Mouse (Mus musculus) myocyte (in vitro differentiated cells): ENCODE measurements around the gene Pcnp.

Experiments
- E2F4 ChIP-seq: IDR thresholded peaks from one replicate; pipeline ENCODE4 v1.6.1; 2011; ENCODE audit warnings: mild to moderate bottlenecking, control low read depth, moderate library complexity; ENCODE audit not compliant: insufficient read depth
- MAX ChIP-seq: IDR thresholded peaks from one replicate; pipeline ENCODE4 v1.6.1; 2011; ENCODE audit warnings: low read depth, mild to moderate bottlenecking, control low read depth
- MYOG ChIP-seq, 3 experiments: IDR thresholded peaks; one replicate each; pipeline ENCODE4 v1.6.1; 2011; ENCODE audit warnings: control low read depth in 2 of 3, low read depth in 2 of 3, mild to moderate bottlenecking in 2 of 3; ENCODE audit not compliant: insufficient read length in 2 of 3, control insufficient read depth in 1 of 3, insufficient read depth in 1 of 3
- POLR2A ChIP-seq: IDR thresholded peaks from one replicate; pipeline ENCODE4 v1.6.1; 2011; ENCODE audit warnings: low read depth, mild to moderate bottlenecking, control low read depth, moderate library complexity; ENCODE audit not compliant: insufficient read length
- TCF12 ChIP-seq: IDR thresholded peaks from one replicate; pipeline ENCODE4 v1.6.1; 2011; ENCODE audit warnings: mild to moderate bottlenecking, control low read depth; ENCODE audit not compliant: poor library complexity, insufficient read depth, severe bottlenecking
- USF1 ChIP-seq: IDR thresholded peaks from one replicate; pipeline ENCODE4 v1.6.1; 2011; ENCODE audit warnings: low read depth, mild to moderate bottlenecking, control low read depth, moderate library complexity

- TF ChIP-seq POLR2A = no peak
- no peak for TF ChIP-seq MAX
- no peak for TF ChIP-seq TCF12
- no peak for TF ChIP-seq E2F4
- TF ChIP-seq MYOG (IDR thresholded peaks at IDR 0.05; ENCODE audit: control insufficient read depth in 1 of 3, insufficient read depth in 1 of 3, insufficient read length in 2 of 3, low read depth in 2 of 3) = no peak
- TF ChIP-seq USF1 = no peak
Measured at GRCm38 (mm10) chr16:56056944-56057590, 27.5 kb upstream of the Pcnp start.
